Mouse (Mus musculus): ENCODE results near the gene Svs3b. TPM values are rescaled to one million over a fixed set of nuclear protein-coding genes. Genes with fewer than 3 reads are reported as not detected.

Svs3b gene
- polyA plus RNA-seq, 1 experiment from 2014 or later = not detected

Other genes with a start within 250 kb of the Svs3b start
- 0.92 and 1.1 TPM in 2 replicates for gene Pabpc1l, start 231.2 kb downstream of the Svs3b start, polyA plus RNA-seq (2015; fragmentation: Nextera tagmentation; extraction: Ambion mirVana)
- 11.8 and 13.7 TPM in 2 replicates for gene Stk4, start 186.3 kb downstream of the Svs3b start, polyA plus RNA-seq (2015; fragmentation: Nextera tagmentation; extraction: Ambion mirVana)
- gene Tomm34, start 185.5 kb downstream of the Svs3b start, polyA plus RNA-seq (2015; fragmentation: Nextera tagmentation; extraction: Ambion mirVana) = 42.8 and 51.8 TPM in 2 replicates
- 0.20 and 0.24 TPM in 2 replicates for gene Kcns1, start 85.5 kb downstream of the Svs3b start, polyA plus RNA-seq (2015; fragmentation: Nextera tagmentation; extraction: Ambion mirVana)
- gene Wfdc5, start 73.9 kb downstream of the Svs3b start, polyA plus RNA-seq (2015; fragmentation: Nextera tagmentation; extraction: Ambion mirVana) = not detected in 2 replicates
- not detected in 2 replicates for gene Wfdc12, start 66.0 kb downstream of the Svs3b start, polyA plus RNA-seq (2015; fragmentation: Nextera tagmentation; extraction: Ambion mirVana)
- not detected in 2 replicates for gene Wfdc15a, start 56.5 kb downstream of the Svs3b start, polyA plus RNA-seq (2015; fragmentation: Nextera tagmentation; extraction: Ambion mirVana)
- gene Wfdc15b, start 35.0 kb downstream of the Svs3b start, polyA plus RNA-seq (2015; fragmentation: Nextera tagmentation; extraction: Ambion mirVana) = not detected in 2 replicates
- not detected in 2 replicates for gene Svs2, start 18.2 kb downstream of the Svs3b start, polyA plus RNA-seq (2015; fragmentation: Nextera tagmentation; extraction: Ambion mirVana)
- not detected in 2 replicates for gene Svs4, start 21.8 kb upstream of the Svs3b start, polyA plus RNA-seq (2015; fragmentation: Nextera tagmentation; extraction: Ambion mirVana)
- gene Svs3a, start 32.6 kb upstream of the Svs3b start, polyA plus RNA-seq (2015; fragmentation: Nextera tagmentation; extraction: Ambion mirVana) = not detected in 2 replicates
- gene Svs6, start 60.1 kb upstream of the Svs3b start, polyA plus RNA-seq (2015; fragmentation: Nextera tagmentation; extraction: Ambion mirVana) = not detected in 2 replicates
- gene Svs5, start 76.1 kb upstream of the Svs3b start, polyA plus RNA-seq (2015; fragmentation: Nextera tagmentation; extraction: Ambion mirVana) = not detected in 2 replicates
- gene Slpi, start 132.5 kb upstream of the Svs3b start, polyA plus RNA-seq (2015; fragmentation: Nextera tagmentation; extraction: Ambion mirVana) = 1.3 and 1.6 TPM in 2 replicates
- 0.25 and 0.80 TPM in 2 replicates for gene Rbpjl, start 146.5 kb upstream of the Svs3b start, polyA plus RNA-seq (2015; fragmentation: Nextera tagmentation; extraction: Ambion mirVana)
- 8.4 and 14.9 TPM in 2 replicates for gene Matn4, start 148.5 kb upstream of the Svs3b start, polyA plus RNA-seq (2015; fragmentation: Nextera tagmentation; extraction: Ambion mirVana)
- gene Sdc4, start 187.2 kb upstream of the Svs3b start, polyA plus RNA-seq (2015; fragmentation: Nextera tagmentation; extraction: Ambion mirVana) = 41.9 and 56.5 TPM in 2 replicates
- gene Sys1, start 200.3 kb upstream of the Svs3b start, polyA plus RNA-seq (2015; fragmentation: Nextera tagmentation; extraction: Ambion mirVana) = 32.0 and 40.4 TPM in 2 replicates
- gene Gm20458, start 204.3 kb upstream of the Svs3b start, polyA plus RNA-seq (2015; fragmentation: Nextera tagmentation; extraction: Ambion mirVana) = 10.5 and 13.5 TPM in 2 replicates
- gene Trp53tg5, start 217.1 kb upstream of the Svs3b start, polyA plus RNA-seq (2015; fragmentation: Nextera tagmentation; extraction: Ambion mirVana) = not detected in 2 replicates
- 8.6 and 16.5 TPM in 2 replicates for gene Dbndd2, start 229.5 kb upstream of the Svs3b start, polyA plus RNA-seq (2015; fragmentation: Nextera tagmentation; extraction: Ambion mirVana)
- 42.1 and 54.1 TPM in 2 replicates for gene Pigt, start 240.9 kb upstream of the Svs3b start, polyA plus RNA-seq (2015; fragmentation: Nextera tagmentation; extraction: Ambion mirVana)

All from heart, embryonic 15.5 days (tissue).